Mouse (Mus musculus) ES-Bruce4 (cell line): Measurements from ENCODE around the gene Nmur1. TPM values are rescaled to one million over a fixed set of nuclear protein-coding genes. Genes with fewer than 3 reads are reported as not detected.

Source experiments
- H3K27ac ChIP-seq: 2 replicates; pipeline ENCODE4 v1.5.1; 2012; ENCODE audit warnings: low read length, inconsistent platforms; ENCODE audit not compliant: insufficient read depth
- H3K27me3 ChIP-seq: 2 replicates; pipeline ENCODE4 v1.6.1; 2012; ENCODE audit warnings: mild to moderate bottlenecking, low read length, inconsistent platforms; ENCODE audit not compliant: control insufficient read depth, poor library complexity, insufficient read depth, severe bottlenecking
- H3K36me3 ChIP-seq: 2 replicates; pipeline ENCODE4 v1.6.1; 2012; ENCODE audit warnings: inconsistent platforms, mild to moderate bottlenecking, low read length, moderate library complexity; ENCODE audit not compliant: control insufficient read depth, poor library complexity, insufficient read depth, severe bottlenecking
- H3K4me1 ChIP-seq: one replicate; pipeline ENCODE4 v1.8.1; 2011; ENCODE audit warnings: low read length; ENCODE audit not compliant: control insufficient read depth, insufficient read depth
- H3K4me3 ChIP-seq: 2 replicates; pipeline ENCODE4 v1.5.1; 2011; ENCODE audit warnings: low read depth, mild to moderate bottlenecking, low read length
- H3K9ac ChIP-seq: 2 replicates; pipeline ENCODE4 v1.6.1; 2012; ENCODE audit warnings: low read depth, mild to moderate bottlenecking, inconsistent platforms; ENCODE audit not compliant: poor library complexity, severe bottlenecking
- H3K9me3 ChIP-seq: replicated peaks from 2 replicates; pipeline ENCODE4 v1.6.1; 2012; ENCODE audit warnings: mild to moderate bottlenecking, low read length, inconsistent platforms; ENCODE audit not compliant: control insufficient read depth, poor library complexity, insufficient read depth, severe bottlenecking
- CTCF ChIP-seq: IDR thresholded peaks from one replicate; pipeline ENCODE4 v1.8.1; 2011; ENCODE audit warnings: low read depth, low read length
- EP300 ChIP-seq: IDR thresholded peaks from 2 replicates; pipeline ENCODE4 v1.6.1; 2011; ENCODE audit warnings: low read depth, low read length; ENCODE audit not compliant: insufficient read depth
- POLR2A ChIP-seq: IDR thresholded peaks from one replicate; pipeline ENCODE4 v1.8.1; 2011; ENCODE audit warnings: low read length; ENCODE audit not compliant: insufficient read depth
- polyA plus RNA-seq: library from polyadenylated mRNA; stranded (reverse); fragments of >200 nt; gene quantifications from 2 replicates; pipeline ENCODE4 v1.2.4, GENCODE M21; 2011; ENCODE audit warnings: low read depth; ENCODE audit not compliant: missing spikeins, insufficient read depth, insufficient read length

The Nmur1 gene
- polyA plus RNA-seq, 1 experiment, result not detected

- Histone ChIP-seq H3K4me1 (peaks cover 18% of the 10 kb centered on the region), H3K9ac (peak overlapping the region; percentile 86), H3K27ac (peak overlapping the region; percentile 73), H3K27me3 (no peaks in the 10 kb centered on the region), H3K4me3 (peak overlapping the region; percentile 76), H3K9me3 (no peaks in the 10 kb centered on the region), H3K36me3 (no peaks in the 10 kb centered on the region)
- no peak for TF ChIP-seq CTCF
- no peak for TF ChIP-seq POLR2A
- TF ChIP-seq EP300, result no peak
These were observed 15.6 kb upstream of the Nmur1 start for GRCm38 (mm10) chr1:86441724-86441979.

GRCm38 (mm10) chr1:86440887-86441723, 15.1 kb upstream of the Nmur1 start:
- H3K27ac ChIP-seq, result peak overlapping the region; percentile 73
- H3K9me3 ChIP-seq, result no peaks in the 10 kb centered on the region
- no peaks in the 10 kb centered on the region for H3K27me3 ChIP-seq
- H3K4me1 ChIP-seq, result peaks cover 21% of the 10 kb centered on the region
- H3K4me3 ChIP-seq, result peak overlapping the region; percentile 76
- peak overlapping the region; percentile 86 for H3K9ac ChIP-seq
- no peak for TF ChIP-seq EP300
- TF ChIP-seq CTCF, result no peak
- TF ChIP-seq POLR2A, result no peak
- no peaks in the 10 kb centered on the region for H3K36me3 ChIP-seq

GRCm38 (mm10) chr1:86440171-86440886, 14.3 kb upstream of the Nmur1 start:
- Histone ChIP-seq H3K27me3 (no peaks in the 10 kb centered on the region), H3K9ac (peak overlapping the region; percentile 86), H3K4me3 (peak overlapping the region; percentile 76), H3K27ac (peak overlapping the region; percentile 73), H3K36me3 (no peaks in the 10 kb centered on the region), H3K9me3 (no peaks in the 10 kb centered on the region), H3K4me1 (peaks cover 19% of the 10 kb centered on the region)
- TF ChIP-seq POLR2A (no peak), EP300 (0 out of 2 replicates have a peak, but pooled peaks have one; percentile 33), CTCF (peak; percentile 91)

- Histone ChIP-seq H3K4me3 (no peak overlapping the region), H3K4me1 (peaks cover 19% of the 10 kb centered on the region), H3K27me3 (no peaks in the 10 kb centered on the region), H3K9me3 (no peaks in the 10 kb centered on the region), H3K9ac (peak overlapping the region; percentile 45; the same call in 1 of the 2 replicates), H3K36me3 (no peaks in the 10 kb centered on the region), H3K27ac (peak overlapping the region; percentile 46)
- TF ChIP-seq EP300, result no peak
- TF ChIP-seq CTCF, result no peak
- TF ChIP-seq POLR2A, result no peak
These were observed 13.6 kb upstream of the Nmur1 start for GRCm38 (mm10) chr1:86439487-86440170.

GRCm38 (mm10) chr1:86438501-86438900, 12.5 kb upstream of the Nmur1 start:
- Histone ChIP-seq H3K4me3 (no peak overlapping the region), H3K9ac (no peak overlapping the region), H3K4me1 (peaks cover 16% of the 10 kb centered on the region), H3K27ac (no peak overlapping the region), H3K36me3 (no peaks in the 10 kb centered on the region), H3K9me3 (no peaks in the 10 kb centered on the region), H3K27me3 (no peaks in the 10 kb centered on the region)
- no peak for TF ChIP-seq POLR2A
- no peak for TF ChIP-seq CTCF
- TF ChIP-seq EP300, result no peak

- H3K4me1 ChIP-seq, result peaks cover 16% of the 10 kb centered on the region
- no peak overlapping the region for H3K27ac ChIP-seq
These were observed 11.9 kb upstream of the Nmur1 start for GRCm38 (mm10) chr1:86438014-86438319.

More at GRCm38 (mm10) chr1:86438014-86438319, 11.9 kb upstream of the Nmur1 start:
- no peaks in the 10 kb centered on the region for H3K27me3 ChIP-seq
- H3K9me3 ChIP-seq, result no peaks in the 10 kb centered on the region
- no peak for TF ChIP-seq POLR2A
- TF ChIP-seq CTCF, result no peak
- no peak for TF ChIP-seq EP300
- H3K9ac ChIP-seq, result no peak overlapping the region
- H3K36me3 ChIP-seq, result no peaks in the 10 kb centered on the region
- H3K4me3 ChIP-seq, result no peak overlapping the region
